24 mouse cellular contexts compared by ENCODE assay signal in genomic region chr1:161392906-161393305, GRCm38 (mm10). TPM values are rescaled to one million over a fixed set of nuclear protein-coding genes. Genes with fewer than 3 reads are reported as not detected.
"Had no signal": no experiment of that assay in that cellular context is flagged by ENCODE, and none has a peak within 500 bp of the region (broad histone marks: within the 10 kb centered on the region; RNA-seq: fewer than 3 reads in every experiment).

No protein-coding gene starts in this region.

- H3K4me1 ChIP-seq: liver, embryonic 15.5 days; midbrain, embryonic 10.5 days; midbrain, embryonic 12.5 days; midbrain, embryonic 15.5 days; neural tube, embryonic 13.5 days; neural tube, embryonic 15.5 days had no signal

- H3K4me2 ChIP-seq: liver, embryonic 13.5 days; liver, embryonic 15.5 days; midbrain, embryonic 12.5 days; midbrain, embryonic 15.5 days; neural tube, embryonic 13.5 days; neural tube, embryonic 15.5 days had no signal

- H3K9me3 ChIP-seq: liver, embryonic 13.5 days; liver, embryonic 15.5 days; midbrain, embryonic 10.5 days; midbrain, embryonic 12.5 days; midbrain, embryonic 15.5 days; neural tube, embryonic 13.5 days; neural tube, embryonic 15.5 days had no signal

- DNase-seq: liver, embryonic 13.5 days; liver, postnatal 0 days; lung, adult 2 months; retina, postnatal 1 day; right cerebral cortex, adult 18-20 months; right cerebral cortex, postnatal 25 days; right cerebral cortex, postnatal 4 days; spleen, adult 18-20 months; thymus, adult 18-20 months; thymus, postnatal 14 days; thymus, postnatal 36 days had no signal

- H3K4me3 ChIP-seq: liver, embryonic 13.5 days; liver, embryonic 15.5 days; midbrain, embryonic 10.5 days; midbrain, embryonic 12.5 days; midbrain, embryonic 15.5 days; neural tube, embryonic 13.5 days; neural tube, embryonic 15.5 days had no signal

- H3K27me3 ChIP-seq: liver, embryonic 13.5 days; liver, embryonic 15.5 days; midbrain, embryonic 12.5 days; midbrain, embryonic 15.5 days; neural tube, embryonic 13.5 days; neural tube, embryonic 15.5 days had no signal

- H3K9ac ChIP-seq: liver, embryonic 13.5 days; liver, embryonic 15.5 days; liver, postnatal 0 days; midbrain, embryonic 12.5 days; midbrain, embryonic 15.5 days; neural tube, embryonic 13.5 days; neural tube, embryonic 15.5 days had no signal

- ATAC-seq: liver, postnatal 0 days; midbrain, embryonic 15.5 days had no signal

- H3K27ac ChIP-seq: liver, embryonic 13.5 days; liver, embryonic 15.5 days; macrophage; midbrain, embryonic 10.5 days; midbrain, embryonic 12.5 days; midbrain, embryonic 15.5 days; neural tube, embryonic 13.5 days; neural tube, embryonic 15.5 days had no signal

- H3K36me3 ChIP-seq: liver, embryonic 13.5 days; liver, embryonic 15.5 days; midbrain, embryonic 10.5 days; midbrain, embryonic 12.5 days; midbrain, embryonic 15.5 days; neural tube, embryonic 13.5 days; neural tube, embryonic 15.5 days had no signal

RNA-seq across cellular contexts. Expression of gene Tnfsf4, which starts 2.3 kb away (rescaled TPM):
- total RNA-seq: megakaryocyte, adult 5-6 weeks; midbrain, postnatal 0 days had no signal
- polyA plus RNA-seq: liver, embryonic 15.5 days; liver, postnatal 0 days; lung, adult 2 months; lung, embryonic 16.5 days; midbrain, embryonic 15.5 days; midbrain, postnatal 0 days; neural tube, embryonic 11.5 days; neural tube, embryonic 13.5 days; neural tube, embryonic 15.5 days; small intestine, adult 2 months; stomach, embryonic 14.5 days had no signal
